Comparison of ENCODE assay signal across 8 mouse cellular contexts in the genomic region with DNA sequence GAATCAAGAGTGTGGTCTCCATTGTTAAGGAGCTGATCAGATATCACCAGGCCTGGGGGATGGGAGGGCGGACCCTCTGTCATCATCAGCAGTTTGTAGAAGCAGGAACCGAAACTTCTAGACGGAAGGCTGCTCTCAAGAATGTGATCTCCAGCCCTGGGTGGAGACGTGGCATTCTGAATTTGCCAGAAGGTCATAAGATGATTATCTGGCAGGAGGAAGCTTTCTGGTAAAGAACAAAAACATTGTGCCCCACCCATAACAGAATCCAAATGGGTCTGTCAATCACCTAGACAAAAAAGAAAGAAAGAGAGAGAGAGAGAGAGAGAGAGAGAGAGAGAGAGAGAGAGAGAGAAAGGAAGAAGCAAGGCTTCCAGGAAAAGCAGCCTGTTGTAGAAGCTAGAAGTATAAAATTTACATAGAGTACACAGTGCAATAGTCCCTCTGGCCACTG.
A peak's percentile ranks its signal among the peaks of the same experiment; 100 is the strongest.
DNase-seq lines count a peak whose midpoint lies in the region; ATAC-seq lines count a peak whose summit lies in the region.

No protein-coding gene starts in this region.

- no peak overlapping the region for H3K27ac ChIP-seq in forebrain, embryonic 16.5 days (ENCODE audit: low read length)

- peak; percentile 98 for DNase-seq in heart, adult 11 months
- no peak for DNase-seq in heart, postnatal 4 days
- peak; percentile 56 for DNase-seq in CD4-positive, CD25-positive, alpha-beta regulatory T cell, adult 2 months (ENCODE audit: low read depth, low spot score)
- DNase-seq in heart, postnatal 25 days (ENCODE audit: low spot score): peak; percentile 28
- peak; percentile 87 for DNase-seq in lung, postnatal 36 days
- no peak for DNase-seq in frontal cortex, adult 2 months (ENCODE audit: extremely low spot score in 1 of 2, low spot score in 1 of 2)
- DNase-seq in cerebellum, adult 18-20 months: no peak

- no peak for ATAC-seq in forebrain, embryonic 16.5 days

- intact Hi-C loops in heart, postnatal 25 days (cut with DNase I): no loop called here

- H3K4me1 ChIP-seq in forebrain, embryonic 16.5 days (replicated peaks; ENCODE audit: control insufficient read depth, insufficient read depth, low read length): peaks cover 17% of the 10 kb centered on the region

- H3K27me3 ChIP-seq in forebrain, embryonic 16.5 days (replicated peaks; ENCODE audit: control insufficient read depth, insufficient read depth, low read length): no peaks in the 10 kb centered on the region

- no peak overlapping the region for H3K4me2 ChIP-seq in forebrain, embryonic 16.5 days (ENCODE audit: low read length)

- no peak overlapping the region for H3K4me3 ChIP-seq in forebrain, embryonic 16.5 days (replicated peaks; ENCODE audit: low read length)

- no peaks in the 10 kb centered on the region for H3K9me3 ChIP-seq in forebrain, embryonic 16.5 days (ENCODE audit: control insufficient read depth, low read length)

- no peak overlapping the region for H3K9ac ChIP-seq in forebrain, embryonic 16.5 days (replicated peaks; ENCODE audit: low read depth, low read length)

- 53% methylated on average over 4 of the region's 4 CpGs for WGBS in forebrain, embryonic 16.5 days

- H3K36me3 ChIP-seq in forebrain, embryonic 16.5 days (ENCODE audit: control insufficient read depth, insufficient read depth): no peaks in the 10 kb centered on the region

Comparison
In these comparisons a context has a peak if more than half of its experiments do, and no peak if none do; other contexts are left out.
1. DNase-seq: peak in heart, adult 11 months (single experiment), CD4-positive, CD25-positive, alpha-beta regulatory T cell, adult 2 months (single experiment), heart, postnatal 25 days (single experiment) and lung, postnatal 36 days (single experiment); none in heart, postnatal 4 days (single experiment), frontal cortex, adult 2 months (0 of 2) and cerebellum, adult 18-20 months (0 of 2).